Mouse (Mus musculus): Measurements from ENCODE around the gene Actg2. TPM values are rescaled to one million over a fixed set of nuclear protein-coding genes. Genes with fewer than 3 reads are reported as not detected.

The Actg2 gene
- total and polyA plus RNA-seq, 2 experiments from 2014 or later, result 1.7 to 2.1 TPM

DNA sequence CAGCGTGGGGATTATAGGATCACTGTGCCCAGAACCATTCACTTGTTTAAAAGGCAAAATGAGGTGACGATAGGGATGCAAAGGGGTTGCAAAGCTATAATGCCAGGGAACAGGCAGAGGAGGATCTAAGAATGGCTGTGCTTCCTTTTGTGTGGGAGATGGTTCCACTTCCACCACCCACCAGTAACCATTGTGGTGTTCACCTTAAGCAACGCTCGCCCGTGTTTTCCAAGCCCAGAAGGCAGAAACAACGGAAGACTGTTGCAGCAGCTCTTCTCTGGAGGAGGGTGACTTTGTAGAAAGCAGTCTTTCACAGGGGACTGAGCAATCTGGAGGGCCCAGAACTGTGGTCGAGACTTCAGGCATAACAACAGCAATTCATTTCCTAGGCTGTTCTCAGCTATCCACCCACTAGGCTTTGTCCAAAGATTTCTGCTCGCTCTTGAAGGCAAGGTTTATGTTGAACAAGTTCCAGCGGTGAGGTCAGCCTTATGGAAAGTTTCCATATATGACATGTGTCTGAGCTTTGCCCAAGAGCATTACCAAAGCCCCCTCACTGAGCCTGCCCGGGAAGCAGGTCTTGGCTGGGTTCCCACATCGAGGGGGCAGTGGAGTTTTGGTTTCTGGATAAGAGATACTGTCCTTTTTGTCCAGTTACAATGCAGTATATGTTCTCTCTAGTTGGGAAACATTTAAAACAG lies 5.8 kb upstream of the Actg2 start:
- H3K4me2 ChIP-seq (ENCODE audit: low read depth, low read length), result no peak overlapping the region
- no peak overlapping the region for H3K9ac ChIP-seq (replicated peaks; ENCODE audit: low read length)
- no peak for TF ChIP-seq CTCF (IDR thresholded peaks at IDR 0.05; ENCODE audit: low read depth)
- 53% methylated on average over 11 of the region's 11 CpGs for WGBS
- no peaks in the 10 kb centered on the region for H3K9me3 ChIP-seq (ENCODE audit: low read length)
- ATAC-seq (no peak), DNase-seq (ENCODE audit: low spot score) (peak; percentile 27)
- H3K4me3 ChIP-seq (ENCODE audit: low read length), result no peak overlapping the region
- H3K36me3 ChIP-seq (ENCODE audit: insufficient read depth, low read length), result peaks cover 6% of the 10 kb centered on the region; the same call in 1 of the 2 replicates
- no peaks in the 10 kb centered on the region for H3K27me3 ChIP-seq (ENCODE audit: insufficient read depth, low read length)
- no peaks in the 10 kb centered on the region; the same call in 1 of the 2 replicates for H3K4me1 ChIP-seq (ENCODE audit: insufficient read depth, low read length)
- H3K27ac ChIP-seq, result 0 out of 2 replicates have a peak overlapping the region, but pooled peaks have one; percentile 29

- WGBS, result 30% methylated on average over 4 of the region's 4 CpGs
- DNase-seq (ENCODE audit: low spot score) (peak; percentile 36), ATAC-seq (no peak)
- Histone ChIP-seq H3K36me3 (ENCODE audit: insufficient read depth, low read length) (peaks cover 2% of the 10 kb centered on the region; the same call in 1 of the 2 replicates), H3K27ac (no peak overlapping the region), H3K4me1 (ENCODE audit: insufficient read depth, low read length) (no peaks in the 10 kb centered on the region; the same call in 1 of the 2 replicates), H3K4me3 (ENCODE audit: low read length) (no peak overlapping the region), H3K27me3 (ENCODE audit: insufficient read depth, low read length) (no peaks in the 10 kb centered on the region), H3K9ac (replicated peaks; ENCODE audit: low read length) (no peak overlapping the region), H3K4me2 (ENCODE audit: low read depth, low read length) (no peak overlapping the region), H3K9me3 (ENCODE audit: low read length) (no peaks in the 10 kb centered on the region)
- TF ChIP-seq CTCF (IDR thresholded peaks at IDR 0.05; ENCODE audit: low read depth), result no peak
Observed at GRCm38 (mm10) chr6:83540017-83540416, 4.0 kb upstream of the Actg2 start.

DNA sequence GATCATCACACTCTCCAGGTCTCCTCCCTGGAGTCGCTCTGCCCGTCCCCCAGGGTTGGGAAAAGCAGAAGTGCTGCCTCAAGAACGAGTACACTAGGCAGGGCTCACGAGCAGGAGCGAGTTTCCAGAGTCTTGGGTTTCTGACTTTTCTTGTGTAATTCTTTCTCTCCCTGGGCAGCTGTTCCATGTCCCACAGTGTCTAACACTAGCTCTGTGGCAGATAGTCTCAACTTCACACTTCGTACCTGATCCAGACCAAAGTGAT lies 662 bp upstream of the Actg2 start:
- no peak for TF ChIP-seq CTCF (IDR thresholded peaks at IDR 0.05; ENCODE audit: low read depth)
- H3K36me3 ChIP-seq (ENCODE audit: insufficient read depth, low read length), result no peaks in the 10 kb centered on the region
- H3K27ac ChIP-seq, result no peak overlapping the region
- no peak overlapping the region for H3K4me3 ChIP-seq (ENCODE audit: low read length)
- ATAC-seq (no peak), DNase-seq (ENCODE audit: low spot score) (no peak)
- H3K27me3 ChIP-seq (ENCODE audit: insufficient read depth, low read length), result no peaks in the 10 kb centered on the region
- H3K9me3 ChIP-seq (ENCODE audit: low read length), result no peaks in the 10 kb centered on the region
- no peak overlapping the region for H3K9ac ChIP-seq (replicated peaks; ENCODE audit: low read length)
- no peak overlapping the region for H3K4me2 ChIP-seq (ENCODE audit: low read depth, low read length)
- WGBS, result 39% methylated on average over 6 of the region's 6 CpGs
- no peaks in the 10 kb centered on the region; the same call in 1 of the 2 replicates for H3K4me1 ChIP-seq (ENCODE audit: insufficient read depth, low read length)

- no peak for TF ChIP-seq CTCF (IDR thresholded peaks at IDR 0.05; ENCODE audit: low read depth)
- WGBS, result 55% methylated on average over 2 of the region's 2 CpGs
- H3K27me3 ChIP-seq (ENCODE audit: insufficient read depth, low read length), result no peaks in the 10 kb centered on the region
- no peaks in the 10 kb centered on the region for H3K36me3 ChIP-seq (ENCODE audit: insufficient read depth, low read length)
- no peak for DNase-seq (ENCODE audit: low spot score)
- no peak overlapping the region for H3K4me2 ChIP-seq (ENCODE audit: low read depth, low read length)
- no peaks in the 10 kb centered on the region for H3K4me1 ChIP-seq (ENCODE audit: insufficient read depth, low read length)
- no peak overlapping the region for H3K9ac ChIP-seq (replicated peaks; ENCODE audit: low read length)
- no peaks in the 10 kb centered on the region for H3K9me3 ChIP-seq (ENCODE audit: low read length)
- H3K27ac ChIP-seq, result no peak overlapping the region
- ATAC-seq, result no peak
- H3K4me3 ChIP-seq (ENCODE audit: low read length), result no peak overlapping the region
Observed at GRCm38 (mm10) chr6:83532608-83533007, 3.5 kb downstream of the Actg2 start.

- ATAC-seq (no peak), DNase-seq (ENCODE audit: low spot score) (no peak)
- Histone ChIP-seq H3K4me2 (ENCODE audit: low read depth, low read length) (no peak overlapping the region), H3K27me3 (ENCODE audit: insufficient read depth, low read length) (no peaks in the 10 kb centered on the region), H3K27ac (no peak overlapping the region), H3K9ac (replicated peaks; ENCODE audit: low read length) (no peak overlapping the region), H3K36me3 (ENCODE audit: insufficient read depth, low read length) (no peaks in the 10 kb centered on the region), H3K9me3 (ENCODE audit: low read length) (no peaks in the 10 kb centered on the region), H3K4me3 (ENCODE audit: low read length) (no peak overlapping the region), H3K4me1 (ENCODE audit: insufficient read depth, low read length) (no peaks in the 10 kb centered on the region)
- no peak for TF ChIP-seq CTCF (IDR thresholded peaks at IDR 0.05; ENCODE audit: low read depth)
- 57% methylated on average over 6 of the region's 6 CpGs for WGBS
Observed at GRCm38 (mm10) chr6:83523194-83523593, 12.9 kb downstream of the Actg2 start.

GRCm38 (mm10) chr6:83521784-83522183 lies 14.3 kb downstream of the Actg2 start:
- WGBS, result 72% methylated on average over 6 of the region's 6 CpGs
- TF ChIP-seq CTCF (IDR thresholded peaks at IDR 0.05; ENCODE audit: low read depth), result no peak
- DNase-seq (ENCODE audit: low spot score) (no peak), ATAC-seq (no peak)
- H3K36me3 ChIP-seq (ENCODE audit: insufficient read depth, low read length), result no peaks in the 10 kb centered on the region
- no peaks in the 10 kb centered on the region for H3K9me3 ChIP-seq (ENCODE audit: low read length)
- H3K4me2 ChIP-seq (ENCODE audit: low read depth, low read length), result no peak overlapping the region
- no peak overlapping the region for H3K4me3 ChIP-seq (ENCODE audit: low read length)
- no peaks in the 10 kb centered on the region for H3K4me1 ChIP-seq (ENCODE audit: insufficient read depth, low read length)
- no peak overlapping the region for H3K9ac ChIP-seq (replicated peaks; ENCODE audit: low read length)
- H3K27me3 ChIP-seq (ENCODE audit: insufficient read depth, low read length), result no peaks in the 10 kb centered on the region
- no peak overlapping the region for H3K27ac ChIP-seq

DNA sequence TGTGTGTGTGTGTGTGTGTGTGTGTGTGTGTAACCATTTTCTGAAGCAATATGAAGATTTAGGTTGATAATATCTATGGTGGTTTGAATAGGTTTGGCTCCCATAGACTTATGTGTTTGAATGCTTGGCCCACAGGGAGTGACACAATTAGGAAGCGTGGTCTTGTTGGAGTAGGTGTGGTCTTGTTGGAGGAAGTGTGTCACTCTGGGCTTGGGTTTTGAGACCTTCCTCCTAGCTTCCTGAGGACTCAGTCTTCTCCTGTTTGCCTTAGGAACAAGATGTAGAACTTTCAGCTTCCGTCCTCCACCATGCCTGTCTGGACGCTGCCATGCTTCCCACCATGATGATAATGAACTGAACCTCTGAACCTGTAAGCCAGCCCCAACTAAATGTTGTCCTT lies 17.4 kb downstream of the Actg2 start:
- DNase-seq (ENCODE audit: low spot score) (no peak), ATAC-seq (no peak)
- H3K4me1 ChIP-seq (ENCODE audit: insufficient read depth, low read length), result no peaks in the 10 kb centered on the region
- no peaks in the 10 kb centered on the region for H3K27me3 ChIP-seq (ENCODE audit: insufficient read depth, low read length)
- no peak overlapping the region for H3K27ac ChIP-seq
- TF ChIP-seq CTCF (IDR thresholded peaks at IDR 0.05; ENCODE audit: low read depth), result no peak
- H3K4me3 ChIP-seq (ENCODE audit: low read length), result no peak overlapping the region
- H3K9me3 ChIP-seq (ENCODE audit: low read length), result no peaks in the 10 kb centered on the region
- no peak overlapping the region for H3K9ac ChIP-seq (replicated peaks; ENCODE audit: low read length)
- WGBS, result 85% methylated on average over 3 of the region's 3 CpGs
- H3K36me3 ChIP-seq (ENCODE audit: insufficient read depth, low read length), result no peaks in the 10 kb centered on the region
- no peak overlapping the region for H3K4me2 ChIP-seq (ENCODE audit: low read depth, low read length)

Measured in hindbrain, postnatal 0 days (tissue).